Mouse (Mus musculus) stomach, embryonic 14.5 days (tissue): ENCODE measurements around the gene Ecsit. TPM values are rescaled to one million over a fixed set of nuclear protein-coding genes. Genes with fewer than 3 reads are reported as not detected.

Source experiments
- ATAC-seq: fragments of 200-750 bp; cut with Nextera tagmentation; 2 replicates; pipeline ENCODE4 v1.8.0; 2017; ENCODE audit warnings: low read depth, moderate TSS enrichment; ENCODE audit not compliant: insufficient number of reproducible peaks, insufficient read depth, low FRiP score
- H3K27ac ChIP-seq: fragments of 300-500 bp; sonication (generic); 2 replicates; pipeline ENCODE4 v1.5.1; 2014; ENCODE audit warnings: mild to moderate bottlenecking, low read length, moderate library complexity, mixed read lengths
- H3K27me3 ChIP-seq: fragments of 300-500 bp; sonication (generic); 2 replicates; pipeline ENCODE4 v1.6.1; 2014; ENCODE audit warnings: low read length, control low read depth, mixed read lengths; ENCODE audit not compliant: control insufficient read depth, insufficient read depth
- H3K36me3 ChIP-seq: fragments of 300-500 bp; sonication (generic); 2 replicates; pipeline ENCODE4 v1.6.1; 2014; ENCODE audit warnings: mild to moderate bottlenecking, control low read depth, low read length, moderate library complexity, mixed read lengths; ENCODE audit not compliant: control insufficient read depth, insufficient read depth
- H3K4me1 ChIP-seq: fragments of 300-500 bp; sonication (generic); 2 replicates; pipeline ENCODE4 v1.6.1; 2014; ENCODE audit warnings: low read length, control low read depth, mixed read lengths; ENCODE audit not compliant: control insufficient read depth, insufficient read depth
- H3K4me2 ChIP-seq: fragments of 300-500 bp; sonication (generic); replicated peaks from 2 replicates; pipeline ENCODE4 v1.6.1; 2014; ENCODE audit warnings: low read depth, low read length, control low read depth
- H3K4me3 ChIP-seq: fragments of 300-500 bp; sonication (generic); 2 replicates; pipeline ENCODE4 v1.5.1; 2014; ENCODE audit warnings: low read depth, low read length, control low read depth
- H3K9ac ChIP-seq: fragments of 300-500 bp; sonication (generic); replicated peaks from 2 replicates; pipeline ENCODE4 v1.6.1; 2014; ENCODE audit warnings: low read depth, mild to moderate bottlenecking, control low read depth, low read length, moderate library complexity, mixed read lengths
- H3K9me3 ChIP-seq: fragments of 300-500 bp; sonication (generic); 2 replicates; pipeline ENCODE4 v1.6.1; 2016; ENCODE audit warnings: low read depth, low read length, control low read depth; ENCODE audit not compliant: control insufficient read depth
- WGBS: fragments of 180-500 bp; shearing (Covaris S2); extraction: QIAGEN DNeasy Blood & Tissue Kit; methylation state at CpG from one replicate; pipeline ENCODE4 v1.1.7; 2014; 5-methylcytosine and 5-hydroxymethylcytosine counted together
- polyA plus RNA-seq: library from polyadenylated mRNA; unstranded; fragments of >200 nt; fragmentation: Nextera tagmentation; extraction: Ambion mirVana; gene quantifications from 2 replicates; pipeline ENCODE4 v1.2.1, GENCODE M21; 2014

Gene Ecsit
- polyA plus RNA-seq, 1 experiment from 2014 or later: 39.0 TPM

- peak overlapping the region; percentile 84 for H3K27ac ChIP-seq
- H3K36me3 ChIP-seq: no peaks in the 10 kb centered on the region
- WGBS: 2% methylated on average over 18 of the region's 18 CpGs
- H3K9me3 ChIP-seq: no peaks in the 10 kb centered on the region
- peak; percentile 69; the same call in 1 of the 2 replicates for ATAC-seq
- H3K4me3 ChIP-seq: peak overlapping the region; percentile 23
- H3K4me2 ChIP-seq: peak overlapping the region; percentile 29
- peaks cover 11% of the 10 kb centered on the region for H3K27me3 ChIP-seq
- H3K9ac ChIP-seq: 0 out of 2 replicates have a peak overlapping the region, but pooled peaks have one; percentile 6
- H3K4me1 ChIP-seq: peaks cover 6% of the 10 kb centered on the region; the same call in 1 of the 2 replicates
These were observed 14.7 kb upstream of the Ecsit start for GRCm38 (mm10) chr9:22099922-22100321.

DNA sequence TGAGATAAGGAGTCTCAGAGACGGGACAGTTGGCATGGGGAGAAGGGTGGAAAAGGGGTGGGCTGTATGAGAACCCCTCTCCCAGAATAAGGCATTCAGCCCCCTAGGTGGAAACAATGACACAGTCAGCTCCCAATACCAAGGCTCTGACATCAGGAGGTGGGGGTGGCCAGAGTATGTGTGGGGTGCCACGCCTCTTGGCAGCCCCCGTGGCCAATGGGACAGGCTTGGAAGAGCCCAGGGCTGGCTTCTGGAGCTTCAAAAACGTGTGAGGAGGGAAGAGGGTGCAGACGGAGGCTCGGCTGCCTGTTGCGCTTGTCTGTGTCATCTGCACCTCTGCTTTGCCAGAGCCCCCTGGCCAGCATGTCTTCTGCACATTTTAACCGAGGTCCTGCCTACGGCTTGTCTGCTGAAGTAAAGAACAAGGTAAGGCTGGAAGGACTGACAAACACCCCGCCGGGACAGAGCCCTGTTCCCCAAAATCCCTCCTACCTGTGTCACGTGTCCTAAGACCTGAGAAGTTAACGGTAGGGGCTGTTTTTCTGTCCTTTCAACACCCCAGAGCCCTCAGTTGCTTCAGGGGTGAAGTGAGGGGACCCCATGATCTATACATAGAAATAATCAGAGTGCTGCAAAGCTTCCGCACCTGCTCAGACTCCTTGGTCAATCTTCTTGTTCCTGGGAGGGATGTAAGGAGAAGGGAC, 13.9 kb upstream of the Ecsit start, which contains the start of gene Cnn1:
Gene Cnn1 (plus strand): TSS at position 224 of the 704 bp plus-strand sequence.
- H3K4me2 ChIP-seq: peak within 1 kb of the TSS; percentile 29
- H3K27ac ChIP-seq: peak within 1 kb of the TSS; percentile 84
- peak; percentile 64 for ATAC-seq
- peak within 1 kb of the TSS; percentile 6; the same call in 1 of the 2 replicates for H3K9ac ChIP-seq
- H3K27me3 ChIP-seq: peaks cover 11% of the 10 kb centered on the region
- no peaks in the 10 kb centered on the region for H3K9me3 ChIP-seq
- peaks cover 6% of the 10 kb centered on the region; the same call in 1 of the 2 replicates for H3K4me1 ChIP-seq
- H3K4me3 ChIP-seq: peak within 1 kb of the TSS; percentile 23
- 4% methylated on average over 14 of the region's 14 CpGs for WGBS
- no peaks in the 10 kb centered on the region for H3K36me3 ChIP-seq

GRCm38 (mm10) chr9:22095854-22096307, 10.6 kb upstream of the Ecsit start:
- Histone ChIP-seq H3K9me3 (no peaks in the 10 kb centered on the region), H3K27ac (no peak overlapping the region), H3K4me3 (peak overlapping the region; percentile 28), H3K4me1 (peaks cover 6% of the 10 kb centered on the region; the same call in 1 of the 2 replicates), H3K9ac (0 out of 2 replicates have a peak overlapping the region, but pooled peaks have one; percentile 40), H3K36me3 (no peaks in the 10 kb centered on the region), H3K27me3 (peaks cover 11% of the 10 kb centered on the region), H3K4me2 (peak overlapping the region; percentile 62)
- WGBS: 1% methylated on average over 24 of the region's 24 CpGs
- peak; percentile 75; the same call in 1 of the 2 replicates for ATAC-seq

GRCm38 (mm10) chr9:22092746-22093145, 7.5 kb upstream of the Ecsit start:
- H3K9me3 ChIP-seq: no peaks in the 10 kb centered on the region
- H3K27ac ChIP-seq: no peak overlapping the region
- WGBS: 79% methylated on average over 6 of the region's 6 CpGs
- H3K27me3 ChIP-seq: no peaks in the 10 kb centered on the region
- H3K4me2 ChIP-seq: no peak overlapping the region
- no peaks in the 10 kb centered on the region for H3K36me3 ChIP-seq
- ATAC-seq: no peak
- H3K9ac ChIP-seq: no peak overlapping the region
- H3K4me1 ChIP-seq: no peaks in the 10 kb centered on the region
- no peak overlapping the region for H3K4me3 ChIP-seq

DNA sequence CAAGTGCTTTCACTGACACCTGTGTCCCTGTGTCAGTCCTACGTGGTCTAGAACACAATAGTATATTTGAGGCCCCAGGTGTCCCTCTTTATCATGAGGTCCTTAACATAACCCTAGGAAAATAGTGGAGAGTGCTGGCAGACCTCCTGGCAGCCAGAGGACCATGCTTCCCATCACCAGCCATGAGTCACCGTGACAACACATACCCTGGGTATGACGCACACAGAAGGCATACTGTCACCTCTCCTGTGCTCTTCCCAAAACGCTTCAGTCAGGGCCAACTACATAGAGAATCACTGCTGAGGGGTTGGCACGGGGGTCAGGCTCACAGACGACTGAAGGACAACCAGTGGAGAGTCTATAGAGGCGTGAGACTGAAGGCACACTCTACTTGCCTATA, 4.7 kb upstream of the Ecsit start:
- no peaks in the 10 kb centered on the region for H3K36me3 ChIP-seq
- 83% methylated on average over 7 of the region's 7 CpGs for WGBS

GRCm38 (mm10) chr9:22089281-22089680, 4.0 kb upstream of the Ecsit start:
- Histone ChIP-seq H3K9me3 (no peaks in the 10 kb centered on the region), H3K27me3 (no peaks in the 10 kb centered on the region), H3K36me3 (no peaks in the 10 kb centered on the region), H3K4me3 (no peak overlapping the region), H3K9ac (no peak overlapping the region), H3K4me1 (no peaks in the 10 kb centered on the region), H3K27ac (no peak overlapping the region), H3K4me2 (no peak overlapping the region)
- 99% methylated on average over 7 of the region's 7 CpGs for WGBS
- ATAC-seq: no peak

More for the DNA sequence above, 4.7 kb upstream of the Ecsit start:
- Histone ChIP-seq H3K27ac (no peak overlapping the region), H3K4me1 (no peaks in the 10 kb centered on the region), H3K27me3 (no peaks in the 10 kb centered on the region), H3K4me3 (no peak overlapping the region), H3K9ac (no peak overlapping the region), H3K4me2 (no peak overlapping the region), H3K9me3 (no peaks in the 10 kb centered on the region)
- no peak for ATAC-seq

GRCm38 (mm10) chr9:22087034-22087618, 1.9 kb upstream of the Ecsit start:
- Histone ChIP-seq H3K36me3 (no peaks in the 10 kb centered on the region), H3K9me3 (no peaks in the 10 kb centered on the region), H3K27ac (no peak overlapping the region), H3K4me2 (no peak overlapping the region), H3K4me1 (no peaks in the 10 kb centered on the region), H3K9ac (no peak overlapping the region), H3K27me3 (no peaks in the 10 kb centered on the region), H3K4me3 (no peak overlapping the region)
- 90% methylated on average over 2 of the region's 2 CpGs for WGBS
- no peak for ATAC-seq

DNA sequence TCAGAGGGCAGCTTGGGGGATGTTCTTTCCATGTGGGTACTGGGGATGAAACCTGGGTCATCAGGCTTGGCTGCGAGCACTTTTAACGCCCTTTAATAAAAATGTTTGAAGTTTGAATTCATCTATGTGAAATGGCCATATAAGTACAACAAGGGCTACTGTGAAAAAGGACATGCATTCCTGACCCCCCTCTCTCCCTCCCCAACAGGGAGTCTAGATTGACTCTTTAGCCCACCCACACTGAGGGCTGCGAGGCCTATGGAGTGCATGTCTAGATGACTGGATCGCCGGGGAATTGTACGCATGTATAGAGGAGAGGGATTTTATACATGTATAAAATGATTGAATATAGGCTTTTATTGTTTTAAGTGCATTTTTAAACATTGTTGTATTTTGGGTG, 774 bp upstream of the Ecsit start:
- peak overlapping the region; percentile 87 for H3K27ac ChIP-seq
- H3K9ac ChIP-seq: peak overlapping the region; percentile 49
- H3K27me3 ChIP-seq: no peaks in the 10 kb centered on the region
- no peaks in the 10 kb centered on the region for H3K4me1 ChIP-seq
- ATAC-seq: 0 out of 2 replicates have a peak, but pooled peaks have one; percentile 14
- 49% methylated on average over 6 of the region's 6 CpGs for WGBS
- H3K4me3 ChIP-seq: peak overlapping the region; percentile 71
- no peaks in the 10 kb centered on the region for H3K36me3 ChIP-seq
- no peaks in the 10 kb centered on the region for H3K9me3 ChIP-seq
- peak overlapping the region; percentile 70 for H3K4me2 ChIP-seq
